Mouse (Mus musculus) adrenal gland, adult 2 months (tissue): ENCODE measurements at regions not wholly inside any gene's neighbourhood (a gene's known extent, or its start where the extent isn't known, plus 50 kb on each side); places are given as distances from the start of the nearest gene placed in this dataset.
A peak's percentile ranks its signal among the peaks of the same experiment; 100 is the strongest.

Experiments
- DNase-seq: peaks from one replicate; pipeline ENCODE4 v3.0.0; 2021

DNA sequence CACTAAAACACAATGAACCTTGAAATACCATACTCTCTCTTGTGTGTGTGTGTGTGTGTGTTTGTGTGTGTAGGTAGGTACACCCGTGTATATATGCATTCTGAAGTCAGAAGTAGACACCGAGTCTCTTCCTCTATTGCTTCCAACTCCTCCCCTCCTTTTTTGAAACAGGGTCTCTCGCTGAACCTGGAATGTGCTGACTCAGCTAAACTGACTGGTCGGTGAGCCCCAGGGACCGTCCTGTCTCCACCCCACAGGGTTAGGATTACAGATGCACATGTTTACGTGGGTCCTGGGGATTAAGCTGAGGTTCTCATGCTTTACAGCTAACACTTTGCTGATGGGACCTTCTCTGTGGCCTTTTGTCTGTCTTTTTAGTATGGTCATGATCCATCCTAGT, 74.8 kb upstream of the Nfil3 start:
- no peak for DNase-seq

DNA sequence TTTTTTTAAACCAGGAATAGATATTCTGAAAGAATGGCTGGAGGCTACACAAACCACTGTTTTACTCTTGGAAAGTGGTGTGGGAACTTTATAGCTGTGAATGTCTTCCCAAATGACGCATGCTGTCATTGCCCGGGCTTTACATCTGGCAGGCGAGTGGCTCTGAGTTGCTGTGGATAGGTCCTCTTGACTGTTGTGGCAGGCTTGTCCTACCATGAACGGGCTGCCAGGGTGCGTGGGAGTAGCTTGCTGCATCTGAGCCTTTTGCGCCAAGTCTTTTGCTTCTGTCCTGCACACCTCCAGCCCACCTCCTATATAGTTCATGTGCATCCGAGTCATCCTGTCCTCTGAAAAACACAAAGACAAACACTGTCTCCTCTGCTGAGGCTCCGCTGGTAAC, 72.3 kb upstream of the Nfil3 start:
- no peak for DNase-seq

DNA sequence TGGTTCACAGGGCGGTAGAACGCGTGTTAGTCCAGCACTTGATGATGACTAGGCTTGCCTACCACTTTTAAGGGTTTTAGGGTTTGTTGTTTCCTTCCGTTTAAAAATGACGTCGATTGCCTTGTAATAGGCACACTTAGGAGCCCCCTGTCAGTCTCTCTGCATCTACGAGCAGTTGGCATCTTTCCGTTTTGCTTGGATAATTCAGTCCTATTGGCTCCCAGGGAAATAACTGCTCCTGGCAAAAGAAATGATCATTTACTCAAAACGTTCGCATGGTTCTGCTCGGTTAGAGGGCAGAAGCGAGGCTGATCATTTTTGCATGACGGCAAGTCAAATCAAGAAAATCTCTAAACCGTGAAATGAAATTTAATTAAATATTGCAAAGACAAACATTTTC, 71.9 kb upstream of the Nfil3 start:
- DNase-seq = no peak

DNA sequence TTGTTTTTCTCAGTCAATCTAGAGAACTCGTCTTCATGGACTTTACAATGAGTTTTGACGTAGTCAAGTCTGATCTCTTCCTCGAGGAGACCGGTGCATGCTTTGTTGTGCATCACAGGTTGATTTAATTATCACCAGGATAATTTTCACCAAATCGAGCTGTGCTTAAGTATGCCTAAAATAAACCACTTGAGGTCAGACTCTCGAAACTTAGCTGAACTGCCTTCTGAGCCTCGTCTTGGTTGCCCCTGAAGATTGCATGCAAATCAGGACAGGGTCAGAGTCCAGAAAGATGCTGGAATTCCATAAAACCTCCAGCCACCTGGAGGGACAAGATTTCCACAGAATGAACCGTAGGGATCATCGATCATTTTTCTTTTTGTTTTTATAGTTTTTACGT, 71.3 kb upstream of the Nfil3 start:
- no peak for DNase-seq

DNA sequence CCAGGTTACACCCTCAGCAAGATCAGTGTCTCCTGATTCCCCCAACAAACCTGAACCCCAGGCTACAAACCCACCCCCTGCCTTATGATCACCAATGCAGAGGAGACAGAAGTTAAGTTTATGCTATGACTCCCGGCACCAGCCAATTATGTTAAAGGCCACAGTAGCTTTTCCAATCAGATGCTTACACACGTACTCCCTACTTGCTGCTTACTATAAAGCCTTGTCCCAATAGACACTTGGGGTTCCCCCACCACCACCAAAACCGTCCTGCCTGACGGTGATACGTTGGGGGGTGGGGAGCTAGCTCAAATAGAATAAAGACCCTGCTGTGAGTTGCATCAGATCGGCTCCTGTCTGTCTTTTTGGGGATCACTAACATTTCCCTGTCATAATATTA, 70.5 kb upstream of the Nfil3 start:
- no peak for DNase-seq

DNA sequence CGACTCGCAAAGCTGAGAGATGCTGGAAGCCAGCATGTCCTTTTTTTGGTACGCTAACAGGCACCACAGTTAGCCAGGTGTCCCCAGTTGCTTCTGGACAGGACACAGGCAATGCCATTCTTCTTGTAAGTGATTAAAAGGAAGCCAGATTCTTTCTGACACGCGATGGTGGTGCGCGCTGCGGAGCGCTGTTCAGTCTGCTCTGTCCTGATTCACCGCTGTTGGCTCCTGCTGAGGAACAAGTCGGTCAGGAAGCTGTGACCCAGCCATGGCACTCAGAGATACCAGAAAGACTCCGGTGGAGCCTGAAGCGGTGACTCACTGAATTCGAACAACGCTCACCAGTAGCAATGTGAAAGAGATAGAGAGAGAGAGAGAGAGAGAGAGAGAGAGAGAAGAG, 68.3 kb upstream of the Nfil3 start:
- DNase-seq = peak; percentile 14

DNA sequence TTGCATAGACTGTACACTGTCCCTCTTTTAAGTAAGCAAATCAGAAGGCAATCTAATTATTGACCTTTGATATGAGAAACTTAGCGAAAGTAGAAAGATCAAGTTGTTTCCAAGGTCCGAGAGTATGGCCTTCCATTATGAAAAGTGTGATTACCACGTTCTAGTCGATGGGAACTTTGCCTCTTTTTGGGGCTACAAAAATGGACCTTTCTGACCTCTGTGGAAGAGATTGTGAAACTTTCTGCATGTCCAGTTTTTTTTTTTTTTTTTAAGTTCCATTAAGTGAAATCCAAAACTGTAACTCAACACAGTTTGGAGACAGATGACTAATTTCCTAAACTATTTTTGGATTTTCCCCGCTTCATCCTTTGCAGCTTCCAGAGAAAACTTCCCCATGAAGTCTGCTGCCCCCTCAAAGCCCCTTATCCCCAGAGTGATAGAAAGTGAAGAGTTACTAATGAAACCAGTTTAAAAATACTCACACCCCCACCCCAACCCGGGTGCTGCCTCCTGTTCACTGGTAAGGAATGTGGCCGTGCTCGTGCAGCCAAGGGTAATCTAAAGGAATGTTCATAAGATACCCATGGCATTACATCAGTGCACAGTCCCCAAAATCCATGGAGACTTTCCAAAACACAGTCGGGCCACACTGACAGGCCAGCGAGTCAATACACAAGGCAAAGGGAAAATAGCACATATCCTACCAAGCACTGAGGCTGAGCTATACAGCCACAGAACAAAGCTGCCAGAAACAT, 52.5 kb upstream of the Nfil3 start:
- DNase-seq = peak; percentile 7
